Mouse (Mus musculus): ENCODE measurements around the gene Galnt3.
A peak's percentile ranks its signal among the peaks of the same experiment; 100 is the strongest.

Galnt3 gene

DNA sequence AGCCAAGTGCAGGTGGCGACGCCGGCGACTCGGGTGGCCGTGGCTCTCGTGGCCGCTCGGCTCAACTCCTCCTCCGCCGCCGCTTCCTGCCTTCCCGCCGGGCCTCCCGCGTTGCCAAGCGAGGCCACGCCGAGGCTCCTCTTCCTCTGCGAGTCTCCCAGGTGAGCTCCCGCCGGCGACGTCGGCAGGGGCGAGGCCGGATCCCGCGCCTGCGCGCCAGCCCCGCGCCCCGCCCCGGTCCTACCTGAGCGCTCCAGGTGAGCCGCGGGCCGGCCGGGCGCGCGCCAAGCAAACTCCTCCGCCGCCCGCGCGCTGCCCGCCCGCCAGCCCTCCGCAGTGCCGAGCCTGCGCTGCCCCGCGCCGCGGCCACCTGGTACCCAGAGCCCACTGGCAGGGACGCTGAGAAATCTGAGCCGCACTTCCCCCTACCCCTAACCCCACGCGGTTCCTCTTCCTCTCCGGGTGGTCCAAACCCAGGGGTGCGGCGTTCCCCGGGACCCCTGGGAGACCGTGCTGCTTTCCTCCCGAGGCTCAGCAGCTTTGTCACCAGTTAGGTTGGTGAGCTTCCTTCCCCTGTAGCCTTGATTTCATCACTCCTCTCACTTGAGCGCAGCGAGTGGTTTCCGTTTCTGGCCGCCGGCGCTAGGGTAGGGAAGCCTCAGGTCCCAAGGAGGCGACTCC lies at the start of gene Galnt3:
TSS of gene Galnt3 (minus strand) at position 404 of the 681 bp plus-strand sequence.
- DNase-seq, result peak in 1 of 2 experiments; percentile 54

GRCm38 (mm10) chr2:66173134-66173533 lies 48.3 kb upstream of the Galnt3 start:
- DNase-seq, result no peak

DNA sequence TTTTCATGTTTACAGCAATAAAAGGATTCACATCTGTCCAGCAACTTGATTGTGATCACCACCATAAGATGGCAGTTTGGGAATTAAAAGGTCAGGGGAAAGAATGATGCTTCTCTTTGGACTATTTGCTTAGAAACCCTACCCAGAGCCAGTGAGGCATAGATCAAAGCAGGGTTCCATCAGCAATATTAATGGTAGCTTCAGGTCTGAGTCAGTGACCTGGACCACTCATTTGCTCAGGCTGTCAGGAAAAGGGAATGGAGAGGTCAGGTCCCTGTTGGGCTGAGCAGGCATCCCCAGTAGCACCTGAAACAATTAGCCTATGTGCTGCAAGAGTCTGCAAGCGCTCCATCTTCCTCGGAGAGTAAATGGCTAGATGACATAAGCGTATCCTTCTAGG lies 46.8 kb upstream of the Galnt3 start:
- DNase-seq, result no peak

DNA sequence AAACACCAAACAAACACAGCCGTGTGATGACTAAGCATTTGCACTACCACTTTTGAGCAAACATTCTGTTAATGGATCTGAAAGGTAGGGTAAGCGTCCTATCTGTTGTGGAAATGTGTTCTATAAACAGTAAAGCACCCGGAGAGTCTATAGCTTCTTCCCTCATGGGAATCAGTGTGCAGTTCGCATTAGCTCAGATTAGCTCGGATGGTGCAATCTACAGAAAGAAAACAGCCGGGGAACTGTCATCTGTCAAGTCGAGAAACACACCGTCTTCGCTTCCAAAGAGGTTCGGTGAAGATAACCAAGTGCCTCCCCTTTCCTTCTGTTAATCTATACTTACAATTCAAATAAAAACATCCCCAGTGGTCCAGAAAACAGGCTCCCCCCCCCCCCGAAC lies 45.9 kb upstream of the Galnt3 start:
- DNase-seq, result no peak

DNA sequence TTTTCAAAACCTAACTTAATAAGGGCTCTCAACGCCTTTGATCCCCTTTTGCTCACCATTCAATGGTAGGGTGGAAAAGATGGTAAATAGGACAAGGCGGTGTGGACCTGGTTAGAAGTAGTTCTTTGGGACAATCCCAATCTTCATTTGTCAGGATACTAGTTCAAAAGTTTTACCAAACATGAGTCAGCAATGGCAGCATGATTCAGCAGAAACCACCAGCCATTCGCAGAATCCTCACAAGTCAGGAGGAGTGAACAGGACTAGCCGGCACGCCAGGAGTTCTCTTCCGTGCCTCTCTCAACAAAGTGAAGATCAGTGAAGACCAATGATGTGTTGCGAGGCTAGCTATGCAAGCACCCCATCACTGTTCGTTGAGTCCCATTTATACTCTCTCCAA lies 40.2 kb upstream of the Galnt3 start:
- no peak for DNase-seq

DNA sequence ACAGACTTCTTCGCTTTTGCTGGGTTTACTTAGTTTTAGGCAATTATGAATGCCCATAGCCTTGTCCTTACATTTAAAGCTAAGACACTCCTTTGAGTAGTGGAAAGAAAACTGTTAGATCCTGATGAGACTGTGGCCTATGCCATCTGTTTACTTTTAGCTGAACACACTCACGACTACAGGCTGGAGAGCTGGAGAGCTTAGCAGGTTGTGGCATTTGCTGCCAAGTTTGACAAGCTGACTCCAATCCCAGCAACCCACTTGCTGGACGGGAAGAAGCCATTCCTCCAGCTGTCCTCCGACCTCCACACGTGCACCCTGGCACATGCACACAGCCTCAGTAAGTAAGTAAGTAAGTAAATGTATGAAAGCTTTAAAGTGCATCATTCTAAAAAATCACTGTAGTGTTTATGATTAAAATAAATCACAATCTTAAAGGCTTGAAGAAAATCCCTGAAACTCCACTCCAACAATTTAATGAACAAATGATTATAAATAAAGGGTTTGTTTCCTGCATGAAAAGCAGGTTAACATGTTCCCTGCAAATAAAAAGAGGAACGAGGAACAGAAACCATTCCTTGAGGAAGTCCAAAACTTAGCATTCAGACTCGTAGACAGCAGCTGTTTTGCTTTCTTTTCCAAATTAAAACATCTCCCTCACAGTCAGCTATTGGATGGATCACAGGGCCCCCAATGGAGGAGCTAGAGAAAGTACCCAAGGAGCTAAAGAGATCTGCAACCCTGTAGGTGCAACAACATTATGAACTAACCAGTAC lies 33.5 kb upstream of the Galnt3 start:
- peak; percentile 50 to 67 for DNase-seq

DNA sequence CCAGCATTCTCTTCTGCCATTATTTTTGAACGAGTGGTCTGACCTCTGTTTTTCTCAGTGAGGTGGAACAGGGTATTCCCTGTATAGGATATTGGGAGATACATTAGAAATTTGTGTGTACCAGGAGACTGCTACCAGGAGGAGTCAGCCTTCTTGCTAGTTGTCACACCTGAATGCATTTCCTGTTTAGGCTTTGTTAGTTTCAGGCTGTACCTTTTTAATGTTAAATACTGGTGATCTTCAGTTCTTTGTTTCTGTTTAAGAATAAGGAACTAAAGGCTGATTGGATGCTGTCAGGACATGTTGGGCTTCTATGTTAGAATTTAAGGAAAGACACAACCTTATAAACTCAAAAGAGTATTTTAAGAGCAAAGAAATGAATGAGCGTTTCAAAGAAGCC lies 26.6 kb upstream of the Galnt3 start:
- DNase-seq, result no peak

GRCm38 (mm10) chr2:66150531-66150930 lies 25.7 kb upstream of the Galnt3 start:
- no peak for DNase-seq

GRCm38 (mm10) chr2:66148654-66149230 lies 23.9 kb upstream of the Galnt3 start:
- DNase-seq, result no peak

- DNase-seq, result peak in 1 of 2 experiments; percentile 21
Measured at GRCm38 (mm10) chr2:66146473-66146872, 21.7 kb upstream of the Galnt3 start.

DNA sequence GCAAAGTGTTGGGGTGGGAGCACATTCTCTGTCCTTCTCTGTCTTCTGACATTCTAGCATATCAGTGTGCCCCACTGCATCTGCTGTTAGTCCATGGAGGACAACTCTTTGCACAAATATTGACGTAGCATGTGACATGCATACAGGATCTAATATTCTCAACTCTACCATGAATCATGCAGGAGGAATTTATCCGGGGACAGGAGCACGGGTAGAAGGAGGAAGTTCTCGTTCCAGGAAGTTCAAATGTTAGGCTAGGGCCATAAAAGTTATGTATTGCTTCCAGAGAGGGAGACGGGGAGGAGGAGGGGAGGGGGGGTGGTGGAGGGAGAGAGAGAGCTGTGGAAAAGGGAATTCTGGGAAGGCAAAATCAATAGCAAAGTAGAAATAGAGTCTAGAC lies 20.0 kb upstream of the Galnt3 start:
- no peak for DNase-seq

DNA sequence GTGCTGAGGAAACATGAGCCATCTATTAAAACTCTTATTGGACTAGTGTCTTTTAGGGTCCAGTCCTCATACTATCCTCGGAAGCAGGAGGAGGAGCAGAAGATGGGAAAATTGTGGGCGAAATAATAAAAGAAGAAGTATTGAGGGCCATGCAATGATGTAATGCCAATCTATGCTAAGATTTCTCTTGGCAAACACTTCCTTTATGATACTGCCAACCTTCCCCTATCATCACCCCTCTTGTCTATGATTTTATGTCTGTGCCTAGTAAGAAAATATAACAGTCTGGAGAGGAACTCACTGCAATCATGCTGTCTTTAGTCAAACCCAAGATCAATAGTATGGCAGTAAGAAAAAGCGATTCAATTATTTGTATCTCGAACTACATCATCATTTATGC lies 18.5 kb upstream of the Galnt3 start:
- no peak for DNase-seq

- no peak for DNase-seq
Measured at GRCm38 (mm10) chr2:66142711-66143110, 17.9 kb upstream of the Galnt3 start.

- no peak for DNase-seq
Measured at GRCm38 (mm10) chr2:66142268-66142667, 17.5 kb upstream of the Galnt3 start.

DNA sequence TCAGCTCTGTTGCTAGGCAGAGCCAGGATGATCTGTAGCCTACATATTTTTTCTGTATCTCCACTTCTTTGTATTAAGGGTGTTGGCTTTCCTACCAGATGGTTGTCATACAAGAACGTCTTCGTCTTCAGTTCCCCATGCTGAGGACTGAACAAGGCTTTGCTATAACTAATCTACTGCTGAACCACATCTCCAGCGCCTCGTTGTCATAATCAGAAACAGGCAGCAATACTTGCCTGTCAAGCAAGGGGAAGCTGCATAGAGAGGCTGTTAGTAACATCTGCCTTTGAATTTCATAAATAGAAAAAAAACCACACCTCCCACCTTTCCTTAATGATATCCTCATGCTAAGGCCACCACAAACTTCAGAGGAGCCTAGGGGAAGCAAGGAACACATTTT lies 15.5 kb upstream of the Galnt3 start:
- DNase-seq, result no peak

GRCm38 (mm10) chr2:66131862-66132544 lies 7.2 kb upstream of the Galnt3 start:
- DNase-seq, result no peak

DNA sequence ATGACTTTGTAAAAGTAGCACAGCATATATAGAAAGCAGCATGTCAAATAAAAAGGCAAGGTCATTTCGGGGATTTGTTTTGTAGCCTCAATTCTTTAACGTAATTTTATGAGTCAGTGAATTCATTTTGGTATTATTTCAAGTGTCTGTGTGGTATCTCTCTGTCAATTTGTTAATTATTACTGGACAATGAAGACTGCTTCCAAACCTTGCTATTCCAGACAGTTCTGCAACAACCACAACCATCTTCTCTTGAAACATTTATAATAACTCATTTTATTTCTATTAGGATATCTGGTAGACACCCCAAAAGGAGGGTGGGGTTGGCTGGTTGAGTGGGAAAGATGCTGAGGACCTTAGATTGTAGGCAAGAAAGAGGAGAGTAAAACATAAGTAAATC lies 4.1 kb upstream of the Galnt3 start:
- no peak for DNase-seq

DNA sequence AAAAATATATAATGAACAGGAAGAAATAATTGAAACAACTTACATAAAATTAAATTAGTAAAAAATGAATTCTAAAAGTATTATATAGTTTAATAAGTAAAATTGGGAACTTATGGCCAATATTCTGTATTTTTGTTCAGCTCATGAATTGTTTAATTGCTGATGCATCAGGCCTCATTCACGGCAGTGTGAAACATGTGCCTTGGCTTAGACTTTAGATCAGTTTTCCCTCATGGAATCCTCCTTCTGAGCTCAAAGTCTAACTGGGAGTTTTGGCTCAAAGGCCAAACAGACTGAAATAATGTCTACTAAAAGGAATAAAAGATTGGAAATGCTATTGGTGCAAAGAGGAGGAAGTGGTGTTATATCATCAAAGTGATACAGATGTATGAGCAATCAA lies 2.7 kb upstream of the Galnt3 start:
- DNase-seq, result no peak

GRCm38 (mm10) chr2:66126936-66127335 lies 2.1 kb upstream of the Galnt3 start:
- no peak for DNase-seq

DNA sequence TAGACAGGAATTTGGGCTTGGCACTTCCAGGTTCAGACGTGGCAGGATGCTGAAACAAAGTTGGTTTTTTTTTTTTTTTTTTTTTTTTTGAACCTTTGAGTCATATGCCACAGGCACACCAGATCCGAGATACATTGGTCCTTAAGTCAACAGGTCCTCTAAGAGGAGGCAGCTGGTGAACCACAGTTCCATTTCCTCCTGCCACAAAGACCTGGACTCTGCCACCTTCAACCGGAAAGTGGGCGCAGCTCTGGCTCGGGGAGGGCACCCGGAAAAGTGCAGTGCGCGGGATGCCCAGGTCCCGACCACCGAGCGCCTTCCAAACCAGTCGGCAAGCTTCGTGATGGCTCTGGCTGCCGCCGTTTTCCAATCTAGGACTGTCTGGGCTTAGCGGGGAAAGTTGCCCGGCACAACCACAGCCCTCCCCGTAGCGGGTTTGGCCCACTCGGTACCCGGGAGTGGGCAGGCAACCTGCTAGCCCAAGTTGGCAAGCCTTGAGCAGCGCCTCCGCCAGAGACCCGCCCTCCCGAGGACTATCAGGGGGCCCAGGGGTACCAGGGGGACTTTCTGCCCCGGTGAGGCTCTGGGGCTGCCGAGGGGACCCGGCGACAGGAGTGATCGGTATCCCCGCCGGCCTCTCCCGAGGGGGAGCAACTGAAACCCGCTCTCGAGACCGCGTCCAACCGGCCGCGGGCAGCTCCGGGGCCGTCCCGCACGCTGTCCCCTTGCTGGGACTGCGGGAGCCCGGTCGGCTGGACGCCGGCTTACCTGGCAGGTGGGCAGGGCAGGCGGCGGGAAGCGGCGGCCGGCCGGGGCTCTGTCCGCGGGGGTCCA lies 821 bp downstream of the Galnt3 start:
- DNase-seq, result peak; percentile 28 to 39

DNA sequence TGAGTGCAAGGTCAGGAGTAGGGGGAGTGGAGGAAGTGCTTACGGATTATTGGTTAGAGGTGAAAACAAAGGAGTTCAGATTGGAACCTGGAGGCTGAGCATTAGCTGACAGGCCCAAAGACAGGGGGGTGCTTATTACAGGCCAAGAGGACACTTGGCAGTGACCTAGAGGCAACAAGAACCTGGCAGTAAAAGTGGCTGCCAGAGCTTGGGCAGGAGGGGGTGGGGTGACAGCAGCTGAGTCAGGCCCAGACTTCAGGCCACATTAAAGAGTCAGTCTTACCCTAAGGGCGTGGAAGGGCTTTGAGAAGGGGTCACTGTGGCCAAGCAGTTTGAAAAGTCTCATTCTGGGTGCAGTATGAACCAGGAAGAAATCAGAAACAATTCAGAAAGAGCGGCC lies 7.1 kb downstream of the Galnt3 start:
- DNase-seq, result peak in 1 of 2 experiments; percentile 22

DNA sequence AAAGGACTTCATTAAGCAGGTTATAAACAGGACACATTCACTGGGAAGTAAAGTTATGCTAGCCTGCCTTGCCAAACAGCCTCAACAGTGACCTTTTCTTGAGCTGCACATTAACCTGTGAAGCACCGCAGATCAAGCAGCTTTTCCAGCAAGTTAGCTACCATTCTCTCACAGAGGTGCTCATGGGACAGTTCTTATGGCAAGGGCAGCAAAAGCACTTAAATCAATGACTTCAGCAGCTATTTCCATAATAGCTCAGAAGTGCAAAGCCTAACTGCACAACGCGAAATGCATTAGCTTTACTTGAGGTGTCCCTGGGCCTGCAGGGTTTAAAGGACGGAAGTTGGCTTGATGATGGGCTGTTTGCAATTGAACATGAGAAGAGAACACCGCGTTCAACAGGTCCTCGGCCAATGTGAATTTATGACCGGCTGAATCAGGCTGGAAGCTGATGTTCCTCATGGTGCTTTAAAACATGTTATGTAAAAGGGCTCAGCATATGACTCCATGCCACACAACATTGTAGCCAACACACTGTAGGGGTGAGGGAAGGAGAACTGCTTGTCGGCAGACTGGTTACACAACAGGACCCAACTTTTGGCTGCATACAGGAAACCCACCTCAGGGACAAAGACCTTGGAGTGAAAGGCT lies 16.8 kb downstream of the Galnt3 start:
- no peak for DNase-seq

Data from cerebellum, postnatal 25 days (tissue).